Mouse (Mus musculus): ENCODE measurements around the gene Gatb.

DNA sequence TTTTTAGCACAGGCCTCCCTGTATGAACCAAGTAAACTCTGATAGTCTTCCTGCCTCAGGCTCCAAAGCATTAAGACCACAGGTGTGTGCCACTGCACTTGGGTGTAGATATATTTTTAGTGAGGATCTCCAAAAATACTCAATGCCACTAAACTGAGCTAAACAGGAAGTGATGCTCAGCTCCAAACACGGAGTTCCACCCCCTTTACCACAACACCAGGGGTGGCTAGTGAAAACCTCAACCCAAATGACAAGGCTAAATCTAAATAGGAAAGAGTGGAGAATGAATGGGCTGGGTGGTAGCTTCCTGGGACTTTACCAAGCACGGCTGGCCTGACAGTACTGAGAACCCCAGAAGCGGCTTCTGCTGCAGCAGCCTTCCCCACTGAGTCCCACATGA is 119.1 kb downstream of the Gatb start:
- no peak for TF ChIP-seq CTCF (IDR thresholded peaks at IDR 0.05; ENCODE audit: insufficient read depth, low read length)
- no peak for TF ChIP-seq POLR2A (IDR thresholded peaks at IDR 0.05; ENCODE audit: borderline replicate concordance, extremely low read depth, low read depth, low read length)
